Mouse (Mus musculus) MEL-GATA-1-ER (cell line): ENCODE results near the gene Man2c1.
A peak's percentile ranks its signal among the peaks of the same experiment; 100 is the strongest.

Experiments used
- DNase-seq: peaks from one replicate; pipeline ENCODE4 v3.0.0-alpha.2; 2012; ENCODE audit warnings: low read depth; ENCODE audit errors: extremely low read depth

The Man2c1 gene

DNA sequence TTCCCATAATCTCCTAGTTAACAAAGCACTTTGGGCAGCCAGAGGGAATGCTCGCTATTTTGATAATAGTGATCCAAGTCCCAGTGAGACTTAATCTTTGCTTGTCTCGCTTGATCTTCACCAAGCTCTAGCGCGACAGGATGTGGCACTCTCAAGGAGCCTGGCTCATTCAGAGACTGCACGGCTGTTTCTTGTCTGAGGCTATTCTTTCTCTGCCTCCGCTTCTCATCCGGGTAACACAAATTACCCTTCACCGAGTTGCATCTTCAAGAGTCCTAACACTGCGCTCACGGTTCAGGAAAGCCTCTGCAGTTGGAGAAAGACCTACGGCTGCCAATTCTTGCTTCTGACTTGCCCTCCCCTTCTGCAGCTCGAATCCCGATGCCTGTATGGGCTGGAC, 27.0 kb downstream of the Man2c1 start:
- DNase-seq, result no peak

DNA sequence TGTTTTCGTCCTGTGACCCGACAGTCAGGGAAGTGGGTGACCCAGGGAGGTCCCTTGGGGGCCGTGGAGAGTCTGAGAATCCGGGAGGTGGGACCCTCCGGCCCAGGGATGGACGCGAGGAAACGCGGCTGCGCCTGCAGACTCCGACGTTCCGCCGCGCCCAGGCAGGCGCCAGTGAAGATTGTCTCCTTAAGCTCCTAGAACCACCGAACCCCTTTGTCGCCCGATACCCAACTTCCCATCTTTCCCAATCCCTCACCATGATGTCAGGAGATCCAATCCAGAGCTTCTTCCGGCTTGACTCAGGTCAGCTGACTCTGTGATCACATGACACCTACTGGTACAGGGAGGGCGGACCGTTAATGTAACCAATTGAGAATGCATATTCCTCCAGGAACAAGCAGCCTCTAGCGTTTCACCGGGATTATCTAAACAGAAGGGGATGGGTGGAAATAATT, 27.6 kb downstream of the Man2c1 start, which contains the start of gene Commd4:
Gene Commd4, minus strand, starts transcription at position 319 of the 458 bp plus-strand sequence.
- peak; percentile 93 for DNase-seq

DNA sequence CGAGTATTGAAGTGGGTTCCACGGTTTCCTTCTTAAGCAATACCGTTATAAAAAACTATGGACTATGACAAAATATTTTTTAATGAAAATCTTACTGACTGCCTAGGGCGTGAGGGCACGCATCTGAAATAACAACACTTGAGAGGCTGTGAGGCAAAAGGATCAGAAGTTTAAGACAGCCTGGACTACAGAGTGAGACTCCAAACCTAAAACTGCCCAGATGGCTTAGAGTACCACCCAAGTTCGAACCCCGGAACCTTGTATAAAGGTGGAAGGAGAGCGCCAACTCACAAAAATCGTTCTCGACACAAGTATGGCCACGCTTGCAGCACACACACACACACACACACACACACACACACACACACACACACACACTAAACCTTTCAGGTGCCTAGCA, 28.0 kb downstream of the Man2c1 start:
- no peak for DNase-seq

DNA sequence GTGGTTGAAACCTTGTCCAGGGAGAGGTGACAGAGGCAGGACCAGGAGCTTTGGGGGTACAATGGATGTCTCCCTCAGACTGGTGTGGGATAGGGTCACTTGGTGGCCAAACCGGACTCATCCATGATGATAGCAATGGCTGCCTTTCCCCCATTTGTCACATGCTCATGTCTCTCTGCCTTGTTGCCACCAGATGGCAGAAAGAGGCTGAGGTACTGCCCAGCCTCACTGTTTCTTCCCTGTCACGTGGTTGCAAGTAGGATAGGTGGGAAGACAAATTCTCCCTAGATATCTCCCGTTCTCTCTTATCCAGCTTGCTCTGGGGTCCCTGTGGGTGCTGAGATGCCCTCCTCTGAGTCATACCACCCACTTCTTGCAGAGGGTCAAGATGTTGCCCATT, 32.0 kb downstream of the Man2c1 start:
- peak; percentile 53 for DNase-seq

DNA sequence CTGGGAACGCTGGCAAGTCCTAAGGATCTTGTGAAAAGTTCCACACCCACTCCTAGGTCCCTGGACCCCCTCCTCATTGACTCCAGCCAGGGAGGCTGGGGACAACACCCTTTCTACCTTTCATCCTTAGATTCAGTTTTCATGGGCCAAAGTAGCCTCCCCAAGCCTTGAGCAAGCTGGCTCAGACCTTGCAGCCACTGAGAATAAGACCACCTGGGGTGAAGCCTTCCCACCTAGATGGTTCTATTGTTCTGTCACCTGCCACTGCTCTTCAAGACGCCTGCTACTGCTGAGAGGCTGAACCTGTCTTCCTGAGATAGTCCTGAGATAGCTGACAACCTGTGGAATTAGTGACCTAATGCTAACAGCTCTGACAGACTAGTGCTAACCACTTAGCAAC, 32.6 kb downstream of the Man2c1 start:
- DNase-seq, result no peak

DNA sequence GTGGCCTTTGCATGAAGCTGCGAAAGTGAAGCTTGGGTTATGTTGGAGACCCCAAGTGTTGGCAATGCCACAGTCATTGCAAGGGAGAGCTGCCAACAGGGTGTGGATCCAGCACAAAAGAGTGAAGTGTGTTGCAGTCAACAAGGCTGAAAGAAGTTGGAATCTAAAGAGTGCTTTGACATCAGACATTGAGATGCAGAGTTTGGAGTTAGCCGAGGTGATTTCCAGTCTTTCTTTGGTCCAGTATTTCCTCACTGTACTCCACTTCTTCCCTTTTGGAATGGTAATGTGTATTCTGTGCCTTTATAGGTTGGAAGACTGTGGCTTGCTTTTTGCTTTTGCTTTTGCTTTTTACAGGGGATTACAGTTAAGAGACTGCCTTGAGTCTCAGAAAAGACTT, 35.7 kb downstream of the Man2c1 start:
- no peak for DNase-seq

DNA sequence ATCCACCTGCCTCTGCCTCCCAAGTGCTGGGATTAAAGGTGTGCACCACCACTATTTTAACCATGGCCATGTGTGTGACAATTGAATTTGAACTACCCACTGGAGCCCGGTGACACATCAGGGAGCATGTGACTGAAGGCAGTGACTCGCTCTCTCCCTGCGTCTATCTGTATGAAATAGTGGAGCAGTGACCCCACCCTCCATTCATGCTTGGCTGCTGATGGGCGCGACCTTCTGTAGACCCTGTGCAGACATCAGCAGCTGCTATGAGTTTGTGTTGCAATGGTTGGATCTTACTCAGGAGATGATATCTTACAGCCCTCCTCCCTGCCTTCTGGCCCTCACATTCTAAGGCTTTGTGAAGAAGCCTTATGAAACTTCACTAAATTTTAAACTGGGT, 37.9 kb downstream of the Man2c1 start:
- DNase-seq, result no peak
